Mouse (Mus musculus) 3134 (cell line): ENCODE data around the gene Slco2b1.
"Not testable (repeated sequence)": the region's sequence is repeated elsewhere in the genome, so short reads cannot be mapped to it uniquely, and the experiment has no call there.

Experiments
- DNase-seq: peaks from one replicate; pipeline ENCODE4 v3.0.0-alpha.2; 2011; ENCODE audit warnings: low spot score; ENCODE audit not compliant: insufficient read length; ENCODE audit errors: extremely low read depth

The Slco2b1 gene

DNA sequence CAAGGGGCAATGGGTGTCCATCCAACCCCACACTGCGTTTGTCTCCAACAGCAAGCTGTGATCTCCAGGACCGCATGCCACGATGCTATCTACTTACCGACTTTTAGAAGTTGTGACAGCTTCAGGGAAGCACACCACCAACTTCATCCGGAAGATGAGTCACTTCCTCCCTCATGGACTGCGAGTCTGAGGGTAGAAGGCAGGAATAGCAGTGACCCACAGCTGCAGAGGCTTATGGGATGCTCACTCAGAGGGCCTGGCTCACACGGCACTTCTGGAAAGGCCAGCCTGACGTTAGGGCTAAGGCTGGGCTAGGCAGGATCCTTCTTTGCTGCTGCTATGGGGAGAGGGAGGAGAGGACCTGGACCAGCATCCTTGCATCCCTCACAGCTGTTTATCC lies at the start of gene Slco2b1:
Gene Slco2b1, minus strand, starts transcription at position 175 of the 400 bp plus-strand sequence.
- no peak for DNase-seq

DNA sequence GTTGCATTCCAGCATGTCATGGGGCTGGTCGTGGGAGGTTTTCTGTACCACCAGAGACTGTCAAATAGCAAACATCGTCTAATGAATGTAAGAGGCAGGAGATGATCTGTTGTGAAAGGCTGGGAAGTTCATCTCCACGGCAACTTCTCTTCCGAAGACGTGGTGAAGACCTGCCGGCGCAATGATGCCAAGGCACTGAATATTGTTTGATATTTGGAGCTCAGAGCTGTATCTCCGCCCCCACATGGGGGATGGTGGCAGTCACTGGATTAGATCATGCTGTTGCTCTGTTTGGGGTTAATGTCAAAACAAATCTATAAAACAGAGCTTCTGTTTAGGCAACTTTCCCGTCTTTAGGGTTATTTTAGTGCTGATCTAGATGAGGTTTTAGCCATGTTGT lies 28.1 kb upstream of the Slco2b1 start:
- DNase-seq: no peak

DNA sequence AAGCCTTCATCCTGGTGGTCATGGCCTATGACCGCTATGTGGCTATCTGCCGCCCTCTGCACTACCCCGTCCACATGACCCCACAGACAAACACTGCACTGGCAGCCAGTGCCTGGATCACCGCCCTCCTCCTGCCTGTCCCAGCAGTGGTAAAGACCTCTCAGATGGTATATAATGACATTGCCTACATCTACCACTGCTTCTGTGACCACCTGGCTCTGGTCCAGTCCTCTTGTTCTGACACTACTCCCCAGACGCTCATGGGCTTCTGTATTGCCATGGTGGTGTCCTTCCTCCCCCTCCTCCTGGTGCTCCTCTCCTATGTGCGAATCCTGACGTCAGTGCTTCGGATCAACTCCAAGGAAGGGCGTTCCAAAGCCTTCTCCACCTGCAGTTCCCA lies 24.4 kb upstream of the Slco2b1 start:
- DNase-seq: not testable (repeated sequence)

DNA sequence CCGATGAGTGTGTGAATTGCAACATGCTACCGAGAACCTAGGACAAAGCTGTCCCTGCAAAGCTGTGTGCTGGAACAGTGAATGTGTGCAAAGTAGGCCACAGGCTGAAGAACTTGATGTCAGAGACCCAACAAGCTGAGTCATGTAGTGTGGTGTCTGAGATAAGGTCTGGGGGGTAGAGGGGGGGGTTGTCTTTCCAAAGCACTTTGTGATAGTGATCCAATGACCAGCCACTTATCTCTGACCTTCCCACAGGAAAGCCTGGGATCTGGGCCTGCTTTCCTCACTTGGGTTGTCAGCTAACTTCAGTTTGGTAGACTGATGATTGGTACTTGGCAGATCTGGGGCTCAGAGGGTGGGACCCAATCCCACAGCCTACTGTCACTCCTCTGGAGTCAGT lies 23.5 kb upstream of the Slco2b1 start:
- DNase-seq: no peak

DNA sequence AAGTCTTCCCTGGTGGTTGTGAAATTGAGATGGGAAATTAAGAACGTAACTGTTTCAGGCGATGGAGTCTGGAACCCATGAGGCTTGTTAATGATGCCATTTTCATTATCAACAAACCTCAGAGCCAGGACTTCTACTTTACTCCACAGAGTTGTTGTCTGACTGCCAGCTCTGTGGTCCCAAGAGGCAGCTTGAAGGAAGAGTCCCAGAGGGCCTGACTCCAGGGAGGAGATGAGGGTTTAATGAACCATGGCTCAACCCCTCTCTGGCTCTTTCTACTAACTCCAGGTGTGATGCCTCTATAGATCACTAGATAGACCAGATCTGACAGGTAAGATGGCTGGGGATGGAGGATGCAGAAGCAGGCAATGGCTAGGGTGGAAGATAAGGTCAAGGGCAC lies 18.8 kb upstream of the Slco2b1 start, which contains the start of gene Olfr520:
Gene Olfr520, plus strand, starts transcription at position 301 of the 400 bp plus-strand sequence.
- no peak for DNase-seq

DNA sequence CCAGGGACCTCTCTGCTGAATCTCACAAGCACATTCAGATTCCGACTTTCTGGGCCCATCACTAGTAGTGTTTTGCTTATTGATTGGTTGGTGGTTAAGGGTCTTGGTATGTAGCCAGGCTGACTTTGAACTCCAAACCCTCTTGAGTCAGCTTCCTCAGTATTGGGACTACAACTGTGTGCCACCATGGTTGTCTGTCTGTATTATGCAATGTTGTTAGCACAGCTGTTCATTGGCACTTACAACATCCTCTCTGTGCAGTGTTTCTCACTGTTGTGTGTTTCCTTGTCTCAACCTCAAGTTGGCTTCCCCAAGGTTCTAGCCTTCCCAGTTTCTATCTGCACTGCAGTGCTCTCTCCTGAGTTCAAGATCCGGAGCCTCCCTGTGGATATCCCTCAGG lies 5.4 kb upstream of the Slco2b1 start:
- DNase-seq: no peak

DNA sequence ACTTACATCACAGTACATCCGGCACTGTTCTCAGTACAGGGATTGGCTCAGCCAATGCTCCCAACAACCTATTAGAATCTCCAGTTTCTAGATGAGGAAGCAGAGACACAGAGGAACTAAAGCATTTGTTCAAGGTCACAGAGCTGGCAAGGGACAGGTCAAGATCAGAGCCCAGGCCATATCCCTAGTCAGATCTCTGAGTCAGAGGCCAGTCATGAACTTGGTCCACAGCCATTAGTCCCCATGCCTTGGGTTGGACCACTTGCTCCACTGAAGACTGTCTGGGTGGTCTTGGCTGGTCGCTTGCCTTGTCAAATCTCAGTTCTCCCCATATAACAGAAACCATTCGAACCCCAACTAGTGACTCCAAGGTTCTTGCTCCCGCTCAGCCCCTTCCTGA lies 1.3 kb upstream of the Slco2b1 start:
- no peak for DNase-seq

DNA sequence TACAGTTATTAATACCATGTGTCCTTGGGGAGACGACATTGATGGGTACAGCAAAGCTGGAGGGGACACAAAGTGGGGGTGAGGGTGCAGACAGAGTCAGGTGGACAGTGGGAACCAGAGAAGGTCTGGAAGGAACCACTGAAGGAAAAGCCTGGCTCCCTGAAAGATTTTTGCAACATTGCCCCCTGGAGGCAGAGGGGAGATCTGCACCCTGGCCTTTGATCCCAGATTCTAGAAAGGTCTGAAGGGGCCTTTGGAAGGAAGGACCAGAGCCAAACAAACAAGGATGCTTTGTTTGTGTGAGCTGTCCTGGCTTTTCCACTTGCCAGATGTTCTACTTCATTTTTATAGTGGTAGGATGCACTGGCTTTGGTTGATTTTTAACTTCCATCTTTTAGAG lies 664 bp downstream of the Slco2b1 start:
- no peak for DNase-seq

DNA sequence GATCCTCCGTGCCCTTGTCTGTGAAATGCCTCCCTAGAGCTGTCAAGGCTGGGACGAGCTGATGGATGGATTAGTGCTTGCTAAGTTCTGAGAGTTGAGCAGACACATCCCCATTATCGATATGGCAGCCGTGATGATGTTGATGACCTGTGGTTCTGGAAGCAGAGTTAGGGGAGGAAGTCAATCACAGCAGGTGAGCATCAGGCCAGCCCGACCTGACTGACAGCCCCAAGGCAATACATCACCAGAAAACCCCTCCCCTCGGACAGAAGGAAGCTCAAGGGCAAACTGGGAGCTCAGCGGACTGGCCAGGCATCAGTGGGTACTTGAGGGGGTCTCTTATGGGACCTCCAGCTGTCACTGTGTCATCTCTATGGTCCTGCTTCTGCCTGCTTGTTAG lies 1.1 kb downstream of the Slco2b1 start:
- no peak for DNase-seq

DNA sequence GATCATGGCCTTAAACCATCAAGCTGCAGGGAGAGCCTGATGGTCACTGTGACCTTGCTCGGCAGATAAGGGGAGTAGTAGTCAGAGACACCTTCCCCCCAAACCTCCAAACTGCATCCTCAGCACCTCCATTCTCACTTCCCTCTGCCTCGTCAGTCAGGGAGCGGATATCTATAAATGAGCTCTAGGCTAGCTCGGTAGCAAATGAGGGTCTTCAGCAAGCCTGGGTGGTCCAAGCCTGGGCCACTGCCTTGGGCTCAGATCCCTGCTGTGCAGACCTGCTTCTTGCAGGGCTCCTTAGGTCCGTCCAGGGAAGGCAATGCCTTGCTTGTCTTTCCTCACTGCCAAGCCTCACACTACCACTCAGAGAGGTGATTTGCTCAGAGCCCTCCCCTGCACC lies 2.4 kb downstream of the Slco2b1 start:
- DNase-seq: no peak

DNA sequence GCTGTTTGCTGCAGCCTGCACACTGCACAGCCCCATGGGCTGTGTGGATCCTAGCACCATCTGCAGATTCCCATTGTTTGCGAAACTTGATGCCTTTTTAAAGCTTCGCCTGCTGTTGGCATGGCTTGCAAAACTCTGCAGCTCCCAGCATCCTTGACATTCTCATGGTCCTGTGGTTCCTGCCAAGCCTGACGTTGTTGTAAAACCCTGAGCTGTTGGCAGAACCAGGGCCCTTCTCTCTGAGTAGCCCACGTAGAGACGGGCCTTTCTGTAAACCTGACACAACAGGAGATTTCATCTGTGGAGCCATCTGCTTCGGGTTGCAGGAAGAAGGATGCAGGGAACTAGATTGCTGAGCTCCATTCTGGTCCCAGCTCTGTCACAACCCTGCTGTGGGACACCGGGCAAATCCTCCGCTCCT lies 2.8 kb downstream of the Slco2b1 start:
- no peak for DNase-seq

DNA sequence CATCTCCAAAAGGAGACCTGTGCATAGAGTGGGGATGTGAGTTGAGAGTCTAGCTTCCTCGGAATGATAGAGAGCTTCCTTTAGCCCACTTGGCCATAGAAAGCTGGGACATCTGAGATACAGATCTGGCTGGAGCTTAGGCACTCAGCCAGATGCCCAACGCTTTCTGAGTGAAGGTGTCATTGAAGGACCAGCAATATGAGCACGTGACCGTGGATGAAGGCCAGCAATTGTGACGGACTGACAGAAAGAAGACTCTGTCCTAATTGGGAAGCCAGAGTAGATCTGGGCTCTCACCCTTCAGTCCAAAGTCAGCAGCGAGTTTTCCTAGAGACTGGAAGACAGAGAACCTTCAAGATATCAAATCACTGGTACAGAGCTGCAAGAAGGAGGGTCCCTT lies 3.5 kb downstream of the Slco2b1 start:
- DNase-seq: no peak

DNA sequence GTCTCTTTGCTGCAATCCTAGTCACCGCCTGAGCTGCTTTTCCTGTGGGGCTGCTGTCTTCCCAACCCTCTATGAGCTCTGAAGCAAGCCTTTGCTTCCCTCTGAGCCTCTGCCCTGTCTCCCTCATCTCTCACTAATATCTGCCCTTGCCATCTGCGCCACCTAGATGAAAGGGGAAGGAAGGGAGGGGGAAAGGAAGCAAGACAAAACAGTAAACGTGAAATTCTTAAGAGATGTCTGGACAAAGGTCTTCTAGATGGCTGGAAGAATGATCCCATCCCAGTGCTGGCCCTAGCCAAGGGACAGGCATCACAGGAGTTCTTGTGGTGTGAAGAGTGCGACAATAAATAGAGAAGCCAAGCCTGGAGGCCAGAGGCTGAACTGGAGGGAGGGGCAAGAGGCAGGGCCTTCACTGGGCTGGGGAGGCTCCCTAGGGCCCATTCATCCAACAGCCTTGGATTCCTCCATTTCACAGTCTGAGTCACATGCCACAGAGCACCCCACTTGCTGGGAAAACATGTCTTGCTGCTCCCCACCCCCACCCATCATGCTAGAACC lies 4.0 kb downstream of the Slco2b1 start:
- DNase-seq: no peak

DNA sequence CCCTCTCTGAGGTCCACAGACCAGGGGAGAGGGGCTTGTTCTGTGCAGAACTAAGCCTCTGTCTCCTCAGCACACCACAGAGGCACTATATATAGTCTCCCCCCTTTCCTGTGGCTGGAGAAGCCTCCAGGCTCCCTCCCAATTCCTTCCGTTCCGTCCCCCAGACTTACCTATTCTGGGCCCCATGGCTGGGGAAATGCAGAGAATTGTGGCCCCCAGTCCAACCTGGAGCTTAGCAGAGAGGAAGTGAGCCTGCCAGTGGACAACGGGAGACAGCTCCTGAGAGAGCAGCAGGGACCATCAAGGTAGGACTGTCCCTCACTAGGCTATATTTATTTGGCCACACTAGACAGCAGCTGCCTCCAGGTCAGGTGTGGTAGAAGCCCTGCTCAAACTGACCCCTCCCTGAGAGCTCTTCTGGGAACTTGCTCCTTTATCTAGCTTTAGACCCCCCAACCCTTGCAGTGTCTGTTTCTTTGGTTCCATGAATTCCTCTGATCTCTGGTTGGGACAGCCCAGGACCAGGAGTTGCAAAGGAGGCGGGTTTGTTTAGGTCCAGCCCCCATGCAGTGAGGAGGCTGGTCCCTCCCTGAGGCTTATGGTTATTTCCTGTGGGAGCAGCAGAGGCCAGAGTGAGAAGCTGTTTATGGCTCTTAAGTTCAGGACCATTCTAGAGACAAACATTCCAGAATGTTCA lies 4.7 kb downstream of the Slco2b1 start:
- DNase-seq: no peak

DNA sequence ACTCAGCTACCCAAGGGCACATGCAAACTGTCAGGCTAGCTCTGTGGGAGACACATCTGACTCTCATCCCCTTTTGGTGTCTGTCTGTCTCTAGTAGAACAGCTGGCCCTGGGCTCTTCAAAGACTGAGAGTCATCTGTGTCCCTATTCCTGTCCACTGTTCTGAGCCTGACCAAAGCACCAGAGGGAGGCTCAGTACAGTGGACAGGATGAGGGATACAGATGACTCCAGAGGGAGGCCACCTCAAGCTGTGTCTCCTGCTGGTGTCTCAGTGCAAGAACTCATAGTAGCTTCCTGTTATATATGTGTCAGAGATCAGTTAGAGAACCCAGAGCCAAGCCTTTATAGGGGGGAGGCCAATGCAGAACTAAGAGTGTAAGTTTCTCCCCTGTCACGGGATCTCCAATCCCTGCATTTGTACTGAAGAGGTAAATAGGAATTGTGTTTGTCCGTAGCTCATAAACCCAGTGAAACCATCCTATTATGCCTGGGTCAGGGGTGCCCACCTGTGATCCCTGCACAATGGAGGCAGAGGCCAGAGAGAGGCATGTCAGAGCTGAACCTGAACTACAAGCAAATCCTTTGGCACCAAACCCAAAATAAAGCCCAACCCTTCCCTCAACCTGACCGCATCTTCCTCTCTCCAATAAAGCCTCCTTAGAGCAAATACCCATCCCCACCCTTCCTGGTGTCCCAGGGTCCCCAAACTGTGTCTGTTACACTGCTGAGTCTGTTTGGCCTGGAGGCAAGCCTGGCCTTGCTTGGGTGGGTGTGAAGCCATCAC lies 6.2 kb downstream of the Slco2b1 start:
- no peak for DNase-seq

DNA sequence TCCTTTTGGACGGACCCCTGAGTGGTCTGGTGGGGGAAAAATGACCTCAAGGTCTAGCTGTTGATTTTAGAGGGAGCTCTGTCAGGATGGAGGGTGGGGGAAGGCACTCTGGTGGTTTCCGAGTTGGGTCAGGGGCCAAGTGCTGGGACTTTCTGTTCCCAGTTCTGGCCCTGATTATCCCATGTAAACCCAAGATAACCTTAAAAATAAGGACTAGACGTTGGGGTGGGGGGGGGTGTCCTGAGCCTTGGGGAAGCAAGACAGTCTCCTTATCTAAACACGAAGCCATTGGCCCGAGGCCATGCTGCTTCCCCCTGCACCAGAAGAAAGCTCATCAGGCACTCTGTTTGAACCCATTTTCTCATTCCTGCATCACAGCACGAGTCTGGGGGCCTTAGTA lies 8.9 kb downstream of the Slco2b1 start:
- DNase-seq: no peak

DNA sequence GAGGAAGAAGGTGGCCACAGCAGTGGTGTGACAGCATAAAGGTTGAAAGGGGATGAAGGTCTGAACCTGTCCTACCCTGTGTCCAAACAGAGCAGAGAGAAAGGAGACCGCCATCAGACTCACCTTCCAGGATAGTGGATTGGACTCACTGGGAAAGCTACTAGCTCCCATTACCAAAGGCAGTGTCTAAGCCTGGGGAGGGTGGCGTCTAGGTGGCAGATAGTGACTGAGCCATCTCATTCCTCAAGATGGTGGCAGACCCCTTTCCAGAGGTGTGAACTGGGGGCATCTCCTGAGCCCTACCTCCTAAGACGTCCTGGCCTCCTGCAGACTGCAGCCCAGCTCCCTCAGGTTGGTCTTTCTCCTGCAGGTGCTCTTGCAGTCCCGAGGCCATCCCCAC lies 10.5 kb downstream of the Slco2b1 start:
- DNase-seq: no peak

DNA sequence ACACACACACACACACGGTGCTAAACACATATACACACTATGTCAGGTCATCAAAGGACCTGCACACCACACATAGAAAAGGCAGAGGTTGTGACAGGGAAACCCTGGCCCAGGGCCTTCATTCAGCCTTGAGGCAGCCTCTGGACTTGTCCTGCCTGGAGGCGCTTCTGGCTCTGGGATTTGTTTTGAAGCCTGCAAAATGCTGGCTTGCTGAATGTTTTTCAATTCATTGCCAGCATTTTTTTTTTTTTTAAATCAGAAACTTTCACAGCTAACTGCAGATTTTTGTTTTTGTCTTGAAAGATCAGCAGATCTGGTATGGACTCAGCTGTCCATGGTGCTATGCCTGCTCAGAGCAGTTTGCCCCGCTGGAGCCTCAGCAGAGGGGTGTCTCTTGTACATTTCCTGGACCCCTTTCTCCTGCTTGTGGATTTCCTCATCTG lies 11.4 kb downstream of the Slco2b1 start:
- no peak for DNase-seq

DNA sequence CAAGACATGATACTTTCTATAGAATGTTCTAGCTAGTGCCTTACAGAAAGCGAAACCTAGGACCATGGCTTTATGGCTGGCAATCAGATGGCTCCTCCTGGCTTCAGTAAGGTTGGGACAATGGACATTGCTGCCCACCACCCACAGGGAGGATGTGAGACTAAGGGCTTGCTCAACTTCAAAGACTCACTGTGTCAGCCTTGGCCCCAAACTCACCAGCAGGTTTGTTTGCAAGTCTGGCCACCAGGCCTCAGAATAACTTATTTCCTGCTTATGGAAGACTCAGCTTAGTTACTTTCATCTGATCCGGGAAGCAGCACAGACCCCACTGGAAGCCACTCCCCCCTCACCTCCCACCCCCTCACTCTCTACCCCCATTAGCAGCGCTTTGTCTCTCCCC lies 12.0 kb downstream of the Slco2b1 start:
- no peak for DNase-seq

DNA sequence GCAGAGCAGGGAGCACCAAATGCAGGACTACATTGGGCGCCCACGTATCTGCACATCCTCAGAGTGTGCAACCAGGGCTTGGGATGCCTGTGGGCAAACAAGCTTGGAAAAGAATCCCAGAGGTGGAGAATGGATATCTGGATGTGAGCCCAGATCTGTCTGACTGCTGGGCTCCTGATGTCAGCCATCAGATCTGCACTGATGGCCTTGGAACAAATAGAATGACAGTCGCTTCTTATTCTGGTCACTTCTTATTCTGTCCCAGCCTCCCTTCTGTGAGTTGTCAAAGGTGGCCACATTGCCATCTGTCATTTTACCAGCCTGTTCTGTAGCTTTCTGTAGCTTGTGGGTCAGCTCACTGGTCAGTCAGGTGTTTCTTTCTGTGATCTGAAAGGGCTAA lies 12.6 kb downstream of the Slco2b1 start:
- no peak for DNase-seq

DNA sequence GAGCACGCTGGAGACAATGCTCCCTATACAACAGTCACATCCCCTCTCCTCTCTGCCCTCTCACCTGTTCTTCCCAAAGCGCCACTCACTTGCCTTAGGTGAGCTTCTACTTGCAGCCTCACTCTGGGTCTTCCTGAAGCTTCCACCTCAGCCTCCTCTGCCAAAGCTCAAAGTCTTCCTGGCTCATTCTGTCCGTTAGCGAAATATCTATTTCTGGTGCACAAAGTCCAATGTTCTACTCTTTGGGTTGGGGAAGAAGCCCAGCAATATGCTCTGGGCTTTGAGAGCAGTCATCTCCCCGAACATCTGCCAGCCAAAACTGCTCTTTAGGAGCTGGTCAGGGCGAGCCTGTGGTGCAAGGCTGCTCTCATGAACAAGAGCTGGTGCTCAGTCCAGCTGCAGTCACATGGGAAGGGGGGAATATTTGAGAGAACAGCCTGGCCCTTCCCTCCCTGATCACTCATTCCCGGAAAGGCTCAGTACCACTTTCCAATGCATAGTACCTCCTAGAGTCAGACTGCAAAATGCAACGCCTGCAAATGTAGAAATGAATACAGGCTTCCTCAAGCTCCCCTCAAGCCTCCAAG lies 15.6 kb downstream of the Slco2b1 start:
- DNase-seq: no peak
